Mouse (Mus musculus) limb, embryonic 15.5 days (tissue): ENCODE measurements at regions not wholly inside any gene's neighbourhood (a gene's known extent, or its start where the extent isn't known, plus 50 kb on each side); places are given as distances from the start of the nearest gene placed in this dataset.

Experiments used
- ATAC-seq: fragments of 200-750 bp; cut with Nextera tagmentation; 2 replicates; pipeline ENCODE4 v1.8.0; 2017; ENCODE audit warnings: low read depth, moderate TSS enrichment; ENCODE audit not compliant: insufficient number of reproducible peaks, low FRiP score, low TSS enrichment
- H3K27ac ChIP-seq: fragments of 300-500 bp; sonication (generic); 2 replicates; pipeline ENCODE4 v1.5.1; 2015; ENCODE audit warnings: moderate library complexity, mild to moderate bottlenecking, inconsistent platforms
- H3K27me3 ChIP-seq: fragments of 300-500 bp; sonication (generic); 2 replicates; pipeline ENCODE4 v1.6.1; 2015; ENCODE audit warnings: inconsistent platforms
- H3K36me3 ChIP-seq: fragments of 300-500 bp; sonication (generic); 2 replicates; pipeline ENCODE4 v1.6.1; 2015; ENCODE audit warnings: inconsistent platforms
- H3K4me1 ChIP-seq: fragments of 300-500 bp; sonication (generic); 2 replicates; pipeline ENCODE4 v1.6.1; 2015; ENCODE audit warnings: inconsistent platforms
- H3K4me2 ChIP-seq: fragments of 300-500 bp; sonication (generic); 2 replicates; pipeline ENCODE4 v1.6.1; 2015; ENCODE audit warnings: mild to moderate bottlenecking, inconsistent platforms
- H3K4me3 ChIP-seq: fragments of 300-500 bp; sonication (generic); 2 replicates; pipeline ENCODE4 v1.5.1; 2015; ENCODE audit warnings: mild to moderate bottlenecking, inconsistent platforms
- H3K9ac ChIP-seq: fragments of 300-500 bp; sonication (generic); 2 replicates; pipeline ENCODE4 v1.6.1; 2015; ENCODE audit warnings: inconsistent platforms
- H3K9me3 ChIP-seq: fragments of 300-500 bp; sonication (generic); 2 replicates; pipeline ENCODE4 v1.6.1; 2016; ENCODE audit warnings: inconsistent platforms
- WGBS: fragments of 180-500 bp; shearing (Covaris S2); methylation state at CpG from one replicate; pipeline ENCODE4 v1.1.7; 2015; 5-methylcytosine and 5-hydroxymethylcytosine counted together

GRCm38 (mm10) chr4:26637859-26638258 lies 291.2 kb upstream of the Manea start:
- H3K4me1 ChIP-seq, result no peaks in the 10 kb centered on the region
- no peak overlapping the region for H3K4me3 ChIP-seq
- no peaks in the 10 kb centered on the region for H3K27me3 ChIP-seq
- no peak overlapping the region for H3K4me2 ChIP-seq
- peak; percentile 69 for ATAC-seq
- H3K9ac ChIP-seq, result no peak overlapping the region
- 39% methylated on average over 2 of the region's 2 CpGs for WGBS
- H3K27ac ChIP-seq, result no peak overlapping the region
- no peaks in the 10 kb centered on the region for H3K9me3 ChIP-seq
- no peaks in the 10 kb centered on the region for H3K36me3 ChIP-seq

- H3K27me3 ChIP-seq, result no peaks in the 10 kb centered on the region
- H3K9ac ChIP-seq, result no peak overlapping the region
- ATAC-seq, result no peak
- no peak overlapping the region for H3K4me2 ChIP-seq
- no peak overlapping the region for H3K4me3 ChIP-seq
- no peaks in the 10 kb centered on the region for H3K36me3 ChIP-seq
- WGBS, result 5% methylated on average over 1 of the region's 1 CpGs
- no peak overlapping the region for H3K27ac ChIP-seq
- H3K9me3 ChIP-seq, result no peaks in the 10 kb centered on the region
- no peaks in the 10 kb centered on the region for H3K4me1 ChIP-seq
Measured at GRCm38 (mm10) chr4:26630553-26631206, 284.0 kb upstream of the Manea start.

GRCm38 (mm10) chr4:26629710-26630109 lies 283.0 kb upstream of the Manea start:
- no peak for ATAC-seq

GRCm38 (mm10) chr4:26627744-26628143 lies 281.1 kb upstream of the Manea start:
- 81% methylated on average over 6 of the region's 6 CpGs for WGBS
- Histone ChIP-seq H3K9ac (no peak overlapping the region), H3K36me3 (no peaks in the 10 kb centered on the region), H3K4me2 (no peak overlapping the region), H3K9me3 (no peaks in the 10 kb centered on the region), H3K4me1 (no peaks in the 10 kb centered on the region), H3K4me3 (no peak overlapping the region), H3K27me3 (no peaks in the 10 kb centered on the region), H3K27ac (no peak overlapping the region)
- ATAC-seq, result no peak

More at GRCm38 (mm10) chr4:26629710-26630109, 283.0 kb upstream of the Manea start:
- Histone ChIP-seq H3K4me2 (no peak overlapping the region), H3K27me3 (no peaks in the 10 kb centered on the region), H3K27ac (no peak overlapping the region), H3K4me3 (no peak overlapping the region), H3K9me3 (no peaks in the 10 kb centered on the region), H3K9ac (no peak overlapping the region), H3K36me3 (no peaks in the 10 kb centered on the region), H3K4me1 (no peaks in the 10 kb centered on the region)
- 57% methylated on average over 2 of the region's 2 CpGs for WGBS

- Histone ChIP-seq H3K4me1 (no peaks in the 10 kb centered on the region), H3K9me3 (no peaks in the 10 kb centered on the region), H3K36me3 (no peaks in the 10 kb centered on the region), H3K27me3 (no peaks in the 10 kb centered on the region), H3K4me2 (no peak overlapping the region), H3K9ac (no peak overlapping the region), H3K4me3 (no peak overlapping the region), H3K27ac (no peak overlapping the region)
- 30% methylated on average over 3 of the region's 3 CpGs for WGBS
- ATAC-seq, result no peak
Measured at GRCm38 (mm10) chr4:26589081-26589869, 242.6 kb upstream of the Manea start.

GRCm38 (mm10) chr4:26555690-26556089 lies 209.0 kb upstream of the Manea start:
- Histone ChIP-seq H3K9me3 (no peaks in the 10 kb centered on the region), H3K27me3 (no peaks in the 10 kb centered on the region)
- 84% methylated on average over 3 of the region's 3 CpGs for WGBS

GRCm38 (mm10) chr4:26543833-26544232 lies 197.1 kb upstream of the Manea start:
- Histone ChIP-seq H3K9ac (no peak overlapping the region), H3K4me2 (no peak overlapping the region), H3K36me3 (no peaks in the 10 kb centered on the region), H3K4me1 (no peaks in the 10 kb centered on the region), H3K9me3 (no peaks in the 10 kb centered on the region), H3K27me3 (no peaks in the 10 kb centered on the region), H3K27ac (no peak overlapping the region), H3K4me3 (no peak overlapping the region)
- 32% methylated on average over 1 of the region's 1 CpGs for WGBS
- ATAC-seq, result no peak

More at GRCm38 (mm10) chr4:26555690-26556089, 209.0 kb upstream of the Manea start:
- no peak overlapping the region for H3K4me2 ChIP-seq
- H3K27ac ChIP-seq, result no peak overlapping the region
- ATAC-seq, result no peak
- no peaks in the 10 kb centered on the region for H3K4me1 ChIP-seq
- H3K4me3 ChIP-seq, result no peak overlapping the region
- H3K9ac ChIP-seq, result no peak overlapping the region
- H3K36me3 ChIP-seq, result no peaks in the 10 kb centered on the region

GRCm38 (mm10) chr4:26542511-26542910 lies 195.8 kb upstream of the Manea start:
- H3K4me2 ChIP-seq, result no peak overlapping the region
- H3K27me3 ChIP-seq, result no peaks in the 10 kb centered on the region
- WGBS, result 43% methylated on average over 2 of the region's 2 CpGs
- no peak overlapping the region for H3K4me3 ChIP-seq
- no peak overlapping the region for H3K27ac ChIP-seq
- ATAC-seq, result no peak
- no peaks in the 10 kb centered on the region for H3K4me1 ChIP-seq
- no peak overlapping the region for H3K9ac ChIP-seq
- no peaks in the 10 kb centered on the region for H3K9me3 ChIP-seq
- H3K36me3 ChIP-seq, result no peaks in the 10 kb centered on the region

GRCm38 (mm10) chr4:26508004-26508403 lies 161.3 kb upstream of the Manea start:
- no peak for ATAC-seq
- Histone ChIP-seq H3K9me3 (no peaks in the 10 kb centered on the region), H3K27me3 (no peaks in the 10 kb centered on the region), H3K9ac (no peak overlapping the region), H3K4me1 (no peaks in the 10 kb centered on the region), H3K36me3 (no peaks in the 10 kb centered on the region), H3K27ac (no peak overlapping the region), H3K4me2 (no peak overlapping the region), H3K4me3 (no peak overlapping the region)
- 74% methylated on average over 5 of the region's 5 CpGs for WGBS

GRCm38 (mm10) chr4:26494262-26494661 lies 147.6 kb upstream of the Manea start:
- Histone ChIP-seq H3K4me2 (no peak overlapping the region), H3K27ac (no peak overlapping the region), H3K9me3 (no peaks in the 10 kb centered on the region), H3K4me1 (no peaks in the 10 kb centered on the region), H3K27me3 (no peaks in the 10 kb centered on the region), H3K36me3 (no peaks in the 10 kb centered on the region), H3K9ac (no peak overlapping the region), H3K4me3 (no peak overlapping the region)
- no peak for ATAC-seq

- Histone ChIP-seq H3K4me1 (no peaks in the 10 kb centered on the region), H3K9ac (no peak overlapping the region), H3K27me3 (no peaks in the 10 kb centered on the region), H3K4me3 (no peak overlapping the region), H3K9me3 (no peaks in the 10 kb centered on the region), H3K36me3 (no peaks in the 10 kb centered on the region), H3K4me2 (no peak overlapping the region), H3K27ac (no peak overlapping the region)
- no peak for ATAC-seq
- 96% methylated on average over 1 of the region's 1 CpGs for WGBS
Measured at GRCm38 (mm10) chr4:26474913-26475312, 128.2 kb upstream of the Manea start.

- H3K9me3 ChIP-seq, result no peaks in the 10 kb centered on the region
- H3K27ac ChIP-seq, result no peak overlapping the region
- H3K4me1 ChIP-seq, result no peaks in the 10 kb centered on the region
- no peaks in the 10 kb centered on the region for H3K27me3 ChIP-seq
- no peak overlapping the region for H3K4me3 ChIP-seq
- WGBS, result 63% methylated on average over 1 of the region's 1 CpGs
- ATAC-seq, result no peak
- no peak overlapping the region for H3K9ac ChIP-seq
- H3K4me2 ChIP-seq, result no peak overlapping the region
- H3K36me3 ChIP-seq, result no peaks in the 10 kb centered on the region
Measured at GRCm38 (mm10) chr4:26441533-26441932, 94.8 kb upstream of the Manea start.
